In the genomic region with DNA sequence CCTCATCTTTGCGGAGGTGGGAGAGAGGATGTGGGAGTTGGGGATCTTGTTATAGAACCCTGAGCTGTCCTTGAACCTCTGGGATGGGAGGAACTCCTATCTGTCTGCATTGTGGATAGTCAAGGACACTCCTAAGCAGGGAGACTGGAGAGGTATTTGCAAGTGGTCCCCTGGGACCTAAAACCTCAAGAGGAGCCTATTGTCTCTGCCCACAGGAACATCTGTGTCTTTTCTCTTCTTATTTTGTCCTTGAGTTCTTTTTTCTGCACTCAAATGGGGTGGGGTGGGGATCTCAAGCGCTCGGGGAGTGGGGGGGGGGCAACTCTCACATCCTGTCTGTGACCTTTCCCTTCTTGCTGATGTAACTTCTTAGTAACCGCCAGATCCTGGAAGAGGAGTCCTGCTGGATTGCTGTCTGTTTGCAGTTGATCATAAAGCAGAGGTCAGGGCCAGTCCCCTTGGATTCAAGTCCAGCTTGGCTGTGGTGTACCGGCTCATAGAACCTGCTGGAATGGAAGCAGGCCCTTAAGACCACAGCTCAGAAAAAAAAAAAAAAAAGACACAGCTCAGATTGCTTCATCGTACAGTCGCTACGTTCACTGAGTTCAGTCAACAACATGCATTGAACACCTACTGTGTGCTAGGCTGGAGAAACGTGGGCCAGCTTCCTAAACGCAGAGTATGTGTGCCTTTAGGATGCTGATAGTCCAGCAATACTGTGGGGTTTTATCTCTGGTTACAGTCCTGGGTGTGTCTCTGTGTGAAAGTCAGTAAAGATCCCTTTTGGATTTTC, we compare ENCODE assay signal across 11 mouse cellular contexts. TPM values are rescaled to one million over a fixed set of nuclear protein-coding genes. Genes with fewer than 3 reads are reported as not detected.
A peak's percentile ranks its signal among the peaks of the same experiment; 100 is the strongest.
DNase-seq lines count a peak whose midpoint lies in the region; ATAC-seq and TF ChIP-seq lines count a peak whose summit lies in the region.
"Had no signal": no experiment of that assay in that cellular context is flagged by ENCODE, and none has a peak within 500 bp of the region (broad histone marks: within the 10 kb centered on the region; RNA-seq: fewer than 3 reads in every experiment).

No protein-coding gene starts in this region.

- no peaks in the 10 kb centered on the region for H3K36me3 ChIP-seq in hindbrain, postnatal 0 days (ENCODE audit: insufficient read depth, low read length)
- no peaks in the 10 kb centered on the region for H3K36me3 ChIP-seq in hindbrain, embryonic 12.5 days
- no peaks in the 10 kb centered on the region for H3K36me3 ChIP-seq in stomach, postnatal 0 days (ENCODE audit: control insufficient read depth, insufficient read depth, low read length)
- H3K36me3 ChIP-seq: forebrain, embryonic 10.5 days; limb, embryonic 15.5 days had no signal

- no peaks in the 10 kb centered on the region for H3K9me3 ChIP-seq in hindbrain, postnatal 0 days (ENCODE audit: low read length)
- H3K9me3 ChIP-seq in hindbrain, embryonic 12.5 days (replicated peaks) = no peaks in the 10 kb centered on the region
- H3K9me3 ChIP-seq in stomach, postnatal 0 days (ENCODE audit: control insufficient read depth, low read length) = no peaks in the 10 kb centered on the region
- H3K9me3 ChIP-seq: forebrain, embryonic 10.5 days; limb, embryonic 15.5 days had no signal

- TF ChIP-seq CTCF in hindbrain, postnatal 0 days (IDR thresholded peaks at IDR 0.05; ENCODE audit: low read depth) = no peak
- TF ChIP-seq CTCF in stomach, postnatal 0 days (IDR thresholded peaks at IDR 0.05; ENCODE audit: low read depth) = no peak
- TF ChIP-seq CTCF in layer of hippocampus, adult 2 months (conservative IDR thresholded peaks at IDR 0.05) = no peak

- no peak for DNase-seq in hindbrain, postnatal 0 days (ENCODE audit: low spot score)
- peak; percentile 69 for DNase-seq in adrenal gland, postnatal 10 days
- DNase-seq in liver = peak; percentile 73
- DNase-seq in stomach, postnatal 0 days (ENCODE audit: low spot score) = no peak
- no peak for DNase-seq in layer of hippocampus, adult 2 months (ENCODE audit: low spot score in 2 of 2)
- no peak for DNase-seq in layer of hippocampus, adult 9-11 months
- DNase-seq: right cerebral cortex, adult 18-20 months had no signal

- no peaks in the 10 kb centered on the region for H3K27me3 ChIP-seq in hindbrain, postnatal 0 days (ENCODE audit: insufficient read depth, low read length)
- peaks cover 58% of the 10 kb centered on the region for H3K27me3 ChIP-seq in hindbrain, embryonic 12.5 days
- no peaks in the 10 kb centered on the region for H3K27me3 ChIP-seq in stomach, postnatal 0 days (ENCODE audit: control insufficient read depth, insufficient read depth, low read length)

- H3K9ac ChIP-seq in hindbrain, postnatal 0 days (replicated peaks; ENCODE audit: low read length) = no peak overlapping the region
- no peak overlapping the region for H3K9ac ChIP-seq in hindbrain, embryonic 12.5 days
- H3K9ac ChIP-seq in stomach, postnatal 0 days (ENCODE audit: low read length) = no peak overlapping the region
- H3K9ac ChIP-seq: limb, embryonic 15.5 days had no signal

- WGBS in hindbrain, postnatal 0 days = 46% methylated on average over 10 of the region's 10 CpGs
- 53% methylated on average over 10 of the region's 10 CpGs for WGBS in hindbrain, embryonic 12.5 days
- WGBS in stomach, postnatal 0 days = 61% methylated on average over 10 of the region's 10 CpGs

- H3K4me2 ChIP-seq in hindbrain, postnatal 0 days (ENCODE audit: low read depth, low read length) = peak overlapping the region; percentile 85; the same call in 1 of the 2 replicates
- H3K4me2 ChIP-seq in hindbrain, embryonic 12.5 days (replicated peaks) = no peak overlapping the region
- no peak overlapping the region for H3K4me2 ChIP-seq in stomach, postnatal 0 days (replicated peaks; ENCODE audit: low read depth)
- H3K4me2 ChIP-seq: limb, embryonic 15.5 days had no signal

- H3K4me1 ChIP-seq in hindbrain, postnatal 0 days (ENCODE audit: insufficient read depth, low read length) = peaks cover under 1% of the 10 kb centered on the region; the same call in 1 of the 2 replicates
- H3K4me1 ChIP-seq in hindbrain, embryonic 12.5 days = peaks cover 23% of the 10 kb centered on the region
- H3K4me1 ChIP-seq in stomach, postnatal 0 days (replicated peaks; ENCODE audit: control insufficient read depth, insufficient read depth) = peaks cover 7% of the 10 kb centered on the region

- ATAC-seq in hindbrain, postnatal 0 days = no peak
- no peak for ATAC-seq in hindbrain, embryonic 12.5 days (ENCODE audit: low FRiP score)
- ATAC-seq in CD4-positive, CD25-positive, alpha-beta regulatory T cell, adult 4 months = peak; percentile 66
- no peak for ATAC-seq in stomach, postnatal 0 days (ENCODE audit: low FRiP score, low TSS enrichment)

- TF ChIP-seq EP300 in stomach, postnatal 0 days (optimal IDR thresholded peaks at IDR 0.05) = no peak

- H3K27ac ChIP-seq in hindbrain, postnatal 0 days = no peak overlapping the region
- no peak overlapping the region for H3K27ac ChIP-seq in hindbrain, embryonic 12.5 days
- no peak overlapping the region for H3K27ac ChIP-seq in stomach, postnatal 0 days (replicated peaks)
- H3K27ac ChIP-seq in layer of hippocampus, adult 2 months = no peak overlapping the region
- H3K27ac ChIP-seq: forebrain, embryonic 10.5 days; limb, embryonic 15.5 days had no signal

- H3K4me3 ChIP-seq in hindbrain, postnatal 0 days (ENCODE audit: low read length) = no peak overlapping the region
- no peak overlapping the region for H3K4me3 ChIP-seq in hindbrain, embryonic 12.5 days
- H3K4me3 ChIP-seq in stomach, postnatal 0 days (ENCODE audit: low read depth, low read length) = no peak overlapping the region
- H3K4me3 ChIP-seq in layer of hippocampus, adult 2 months = no peak overlapping the region
- H3K4me3 ChIP-seq: forebrain, embryonic 10.5 days; limb, embryonic 15.5 days had no signal

RNA-seq across cellular contexts. Expression of a gene that starts 1.8 kb away (rescaled TPM):
- 6.1 and 9.5 TPM in 2 replicates for total RNA-seq in hindbrain, postnatal 0 days (2014; rRNA removed)
- polyA plus RNA-seq in hindbrain, postnatal 0 days (2015; fragmentation: Nextera tagmentation; extraction: Ambion mirVana) = 7.8 and 8.3 TPM in 2 replicates
- polyA plus RNA-seq in hindbrain, embryonic 12.5 days (2016; fragmentation: Nextera tagmentation; extraction: Ambion mirVana) = 55.2 and 56.1 TPM in 2 replicates
- polyA plus RNA-seq in CD4-positive, CD25-positive, alpha-beta regulatory T cell, adult 4 months (2017; shearing (Covaris generic)) = 10 to 100 TPM in 1 of 2 experiments, 1 to 10 TPM in 1; 6.1 to 11.8 TPM
- 10 to 100 TPM in 1 of 2 experiments, 1 to 10 TPM in 1; 6.6 to 14.6 TPM for total RNA-seq in adrenal gland, postnatal 10 days (2021)
- 9.9 and 14.6 TPM in 2 replicates for polyA plus RNA-seq in stomach, postnatal 0 days (2015; fragmentation: Nextera tagmentation; extraction: Ambion mirVana)
- total RNA-seq in layer of hippocampus, adult 2 months (2021) = 1 to 10 TPM; 1.5 to 1.8 TPM

RNA-seq across cellular contexts. Expression of a gene that starts 2.4 kb away (rescaled TPM):
- total RNA-seq in hindbrain, postnatal 0 days (2014; rRNA removed) = 0.73 TPM in 1 of 2 replicates, not detected in the other
- 2.3 and 2.4 TPM in 2 replicates for polyA plus RNA-seq in hindbrain, postnatal 0 days (2015; fragmentation: Nextera tagmentation; extraction: Ambion mirVana)
- 1.5 and 1.7 TPM in 2 replicates for polyA plus RNA-seq in hindbrain, embryonic 12.5 days (2016; fragmentation: Nextera tagmentation; extraction: Ambion mirVana)
- polyA plus RNA-seq in CD4-positive, CD25-positive, alpha-beta regulatory T cell, adult 4 months (2017; shearing (Covaris generic)) = under 1 TPM in 1 of 2 experiments, not detected in 1; 0.27 TPM
- under 1 TPM; 0.48 to 0.51 TPM for total RNA-seq in adrenal gland, postnatal 10 days (2021)
- polyA plus RNA-seq in stomach, postnatal 0 days (2015; fragmentation: Nextera tagmentation; extraction: Ambion mirVana) = 0.22 TPM in 1 of 2 replicates, not detected in the other
- total RNA-seq in layer of hippocampus, adult 2 months (2021) = under 1 TPM in 1 of 2 experiments, not detected in 1; 0.56 TPM

RNA-seq across cellular contexts. Expression of a gene that starts 4.8 kb away (rescaled TPM):
- total RNA-seq in hindbrain, postnatal 0 days (2014; rRNA removed) = not detected in 2 replicates
- polyA plus RNA-seq in hindbrain, postnatal 0 days (2015; fragmentation: Nextera tagmentation; extraction: Ambion mirVana) = 0.52 and 0.75 TPM in 2 replicates
- polyA plus RNA-seq in hindbrain, embryonic 12.5 days (2016; fragmentation: Nextera tagmentation; extraction: Ambion mirVana) = 0.34 and 0.98 TPM in 2 replicates
- polyA plus RNA-seq in CD4-positive, CD25-positive, alpha-beta regulatory T cell, adult 4 months (2017; shearing (Covaris generic)) = 1 to 10 TPM; 1.3 to 2.1 TPM
- 1 to 10 TPM; 1.1 to 1.2 TPM for total RNA-seq in adrenal gland, postnatal 10 days (2021)
- 0.16 and 0.22 TPM in 2 replicates for polyA plus RNA-seq in stomach, postnatal 0 days (2015; fragmentation: Nextera tagmentation; extraction: Ambion mirVana)
- not detected for total RNA-seq in layer of hippocampus, adult 2 months (2021)

RNA-seq across cellular contexts. Expression of a gene that starts 5.1 kb away (rescaled TPM):
- total RNA-seq in hindbrain, postnatal 0 days (2014; rRNA removed) = 327 and 332 TPM in 2 replicates
- 304 and 312 TPM in 2 replicates for polyA plus RNA-seq in hindbrain, postnatal 0 days (2015; fragmentation: Nextera tagmentation; extraction: Ambion mirVana)
- polyA plus RNA-seq in hindbrain, embryonic 12.5 days (2016; fragmentation: Nextera tagmentation; extraction: Ambion mirVana) = 15.4 and 15.5 TPM in 2 replicates
- 10 to 100 TPM; 15.3 to 18.3 TPM for polyA plus RNA-seq in CD4-positive, CD25-positive, alpha-beta regulatory T cell, adult 4 months (2017; shearing (Covaris generic))
- 1,000 to 10,000 TPM; 1,348 to 1,353 TPM for total RNA-seq in adrenal gland, postnatal 10 days (2021)
- 232 and 235 TPM in 2 replicates for polyA plus RNA-seq in stomach, postnatal 0 days (2015; fragmentation: Nextera tagmentation; extraction: Ambion mirVana)
- 100 to 1,000 TPM; 328 to 340 TPM for total RNA-seq in layer of hippocampus, adult 2 months (2021)

RNA-seq across cellular contexts. Expression of a gene that starts 16.3 kb away (rescaled TPM):
- total RNA-seq in hindbrain, postnatal 0 days (2014; rRNA removed) = not detected in 2 replicates
- not detected in 2 replicates for polyA plus RNA-seq in hindbrain, postnatal 0 days (2015; fragmentation: Nextera tagmentation; extraction: Ambion mirVana)
- polyA plus RNA-seq in hindbrain, embryonic 12.5 days (2016; fragmentation: Nextera tagmentation; extraction: Ambion mirVana) = not detected in 2 replicates
- polyA plus RNA-seq in CD4-positive, CD25-positive, alpha-beta regulatory T cell, adult 4 months (2017; shearing (Covaris generic)) = 1 to 10 TPM in 1 of 2 experiments, under 1 TPM in 1; 0.55 to 1.1 TPM
- total RNA-seq in adrenal gland, postnatal 10 days (2021) = not detected
- polyA plus RNA-seq in stomach, postnatal 0 days (2015; fragmentation: Nextera tagmentation; extraction: Ambion mirVana) = not detected in 2 replicates
- not detected for total RNA-seq in layer of hippocampus, adult 2 months (2021)
- polyA plus RNA-seq: limb, embryonic 15.5 days had no signal

Comparison
In these comparisons a context has a peak if more than half of its experiments do, and no peak if none do; other contexts are left out.
1. DNase-seq: peak in adrenal gland, postnatal 10 days (single experiment) and liver (single experiment); none in hindbrain, postnatal 0 days (single experiment), stomach, postnatal 0 days (single experiment), layer of hippocampus, adult 2 months (0 of 2) and layer of hippocampus, adult 9-11 months (single experiment).